Mouse (Mus musculus) kidney, adult 2 months (tissue): ENCODE measurements around the gene Mpst. TPM values are rescaled to one million over a fixed set of nuclear protein-coding genes. Genes with fewer than 3 reads are reported as not detected.

Experiments used
- DNase-seq: peaks from one replicate; pipeline ENCODE4 v3.0.0; 2021
- H3K27ac ChIP-seq: fragments of 200-500 bp; 2 replicates; pipeline ENCODE4 v1.5.1; 2012; ENCODE audit warnings: low read depth, low read length, control low read depth, inconsistent platforms; ENCODE audit not compliant: insufficient read depth
- H3K27me3 ChIP-seq: fragments of 200-500 bp; replicated peaks from 2 replicates; pipeline ENCODE4 v1.6.1; 2012; ENCODE audit warnings: mild to moderate bottlenecking, moderate library complexity, low read length, inconsistent platforms; ENCODE audit not compliant: control insufficient read depth, insufficient read depth
- H3K36me3 ChIP-seq: fragments of 200-500 bp; 2 replicates; pipeline ENCODE4 v1.6.1; 2012; ENCODE audit warnings: mild to moderate bottlenecking, moderate library complexity, low read length, inconsistent platforms; ENCODE audit not compliant: control insufficient read depth, insufficient read depth
- H3K4me1 ChIP-seq: fragments of 200-500 bp; 2 replicates; pipeline ENCODE4 v1.6.1; 2011; ENCODE audit warnings: low read length; ENCODE audit not compliant: control insufficient read depth, insufficient read depth
- H3K4me3 ChIP-seq: fragments of 200-500 bp; 2 replicates; pipeline ENCODE4 v1.5.1; 2011; ENCODE audit warnings: mild to moderate bottlenecking, low read depth, low read length, control low read depth; ENCODE audit not compliant: insufficient read depth
- CTCF ChIP-seq: fragments of 200-500 bp; conservative IDR thresholded peaks from 2 replicates; pipeline ENCODE4 v1.5.1; 2011; ENCODE audit warnings: low read depth, mild to moderate bottlenecking, control low read depth, low read length, moderate library complexity, mixed read lengths; ENCODE audit not compliant: insufficient read depth, insufficient read length
- POLR2A ChIP-seq: fragments of 200-500 bp; IDR thresholded peaks from one replicate; pipeline ENCODE4 v1.6.1; 2011; ENCODE audit warnings: low read depth, low read length, control low read depth
- WGBS: fragments of 180-500 bp; shearing (Covaris S2); methylation state at CpG from one replicate; pipeline ENCODE4 v1.1.7; 2018; 5-methylcytosine and 5-hydroxymethylcytosine counted together
- polyA plus RNA-seq: library from polyadenylated mRNA; depleted of rRNA; stranded (reverse); fragments of >200 nt; gene quantifications from 2 replicates; pipeline ENCODE4 v1.2.3, GENCODE M21; 2012

The Mpst gene
- polyA plus RNA-seq, 1 experiment, result 270 TPM

GRCm38 (mm10) chr15:78384220-78385116 lies 21.7 kb upstream of the Mpst start:
- Histone ChIP-seq H3K27me3 (no peaks in the 10 kb centered on the region), H3K36me3 (no peaks in the 10 kb centered on the region), H3K4me3 (no peak overlapping the region), H3K4me1 (peaks cover 16% of the 10 kb centered on the region; the same call in 1 of the 2 replicates), H3K27ac (peak overlapping the region; percentile 12; the same call in 1 of the 2 replicates)
- TF ChIP-seq POLR2A (no peak), CTCF (no peak)
- WGBS, result 56% methylated on average over 7 of the region's 7 CpGs
- peak; percentile 36 for DNase-seq

- H3K36me3 ChIP-seq, result no peaks in the 10 kb centered on the region
- WGBS, result 100% methylated on average over 1 of the region's 1 CpGs
- no peaks in the 10 kb centered on the region for H3K27me3 ChIP-seq
- TF ChIP-seq CTCF, result no peak
- TF ChIP-seq POLR2A, result no peak
- H3K4me3 ChIP-seq, result no peak overlapping the region
- DNase-seq, result no peak
- H3K4me1 ChIP-seq, result peaks cover 16% of the 10 kb centered on the region; the same call in 1 of the 2 replicates
- no peak overlapping the region for H3K27ac ChIP-seq
Observed at GRCm38 (mm10) chr15:78385564-78385963, 20.7 kb upstream of the Mpst start.

DNA sequence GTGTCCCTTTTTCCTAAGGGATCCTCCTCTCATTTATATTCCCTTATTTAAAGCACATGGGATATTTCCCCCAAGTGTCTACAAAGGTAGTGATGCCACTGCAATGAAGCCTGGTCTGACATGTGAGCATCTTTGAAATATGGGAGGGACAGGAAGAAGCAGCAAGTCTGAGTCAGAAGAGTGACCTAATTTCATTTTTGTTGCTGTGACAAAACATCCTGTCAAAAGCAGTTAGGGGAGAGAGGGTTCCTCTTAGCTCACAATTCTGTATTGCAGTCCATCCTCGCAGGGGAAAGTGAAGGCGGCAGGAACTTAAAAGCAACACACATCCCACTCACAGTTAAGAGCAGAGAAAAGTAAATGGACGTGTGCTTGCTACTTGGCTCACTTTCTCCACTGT lies 15.4 kb upstream of the Mpst start:
- Histone ChIP-seq H3K27ac (no peak overlapping the region), H3K27me3 (no peaks in the 10 kb centered on the region), H3K4me1 (no peaks in the 10 kb centered on the region; the same call in 1 of the 2 replicates), H3K4me3 (no peak overlapping the region), H3K36me3 (no peaks in the 10 kb centered on the region)
- DNase-seq, result no peak
- TF ChIP-seq CTCF (no peak), POLR2A (no peak)
- WGBS, result 82% methylated on average over 3 of the region's 3 CpGs

- no peaks in the 10 kb centered on the region for H3K36me3 ChIP-seq
- TF ChIP-seq CTCF (peak; percentile 27; the same call in 1 of the 2 replicates), POLR2A (no peak)
- no peaks in the 10 kb centered on the region for H3K27me3 ChIP-seq
- H3K4me3 ChIP-seq, result no peak within 1 kb of the TSS
- no peak within 1 kb of the TSS for H3K27ac ChIP-seq
- no peaks in the 10 kb centered on the region; the same call in 1 of the 2 replicates for H3K4me1 ChIP-seq
- peak; percentile 83 for DNase-seq
- 58% methylated on average over 8 of the region's 8 CpGs for WGBS
Observed at GRCm38 (mm10) chr15:78395478-78395962, 10.7 kb upstream of the Mpst start, which contains the start of gene Tex33. Tex33 (minus strand) TSS chr15:78395912.

GRCm38 (mm10) chr15:78401345-78401744 lies 4.9 kb upstream of the Mpst start:
- Histone ChIP-seq H3K36me3 (no peaks in the 10 kb centered on the region), H3K27me3 (no peaks in the 10 kb centered on the region), H3K27ac (no peak overlapping the region), H3K4me3 (no peak overlapping the region), H3K4me1 (peaks cover 30% of the 10 kb centered on the region)
- TF ChIP-seq CTCF, result no peak
- no peak for TF ChIP-seq POLR2A
- no peak for DNase-seq
- WGBS, result 66% methylated on average over 6 of the region's 6 CpGs

- 31% methylated on average over 4 of the region's 4 CpGs for WGBS
- Histone ChIP-seq H3K27me3 (no peaks in the 10 kb centered on the region), H3K27ac (no peak overlapping the region), H3K4me1 (peaks cover 30% of the 10 kb centered on the region), H3K4me3 (no peak overlapping the region), H3K36me3 (no peaks in the 10 kb centered on the region)
- DNase-seq, result peak; percentile 88
- TF ChIP-seq POLR2A (no peak), CTCF (no peak)
Observed at GRCm38 (mm10) chr15:78401921-78402320, 4.3 kb upstream of the Mpst start.

DNA sequence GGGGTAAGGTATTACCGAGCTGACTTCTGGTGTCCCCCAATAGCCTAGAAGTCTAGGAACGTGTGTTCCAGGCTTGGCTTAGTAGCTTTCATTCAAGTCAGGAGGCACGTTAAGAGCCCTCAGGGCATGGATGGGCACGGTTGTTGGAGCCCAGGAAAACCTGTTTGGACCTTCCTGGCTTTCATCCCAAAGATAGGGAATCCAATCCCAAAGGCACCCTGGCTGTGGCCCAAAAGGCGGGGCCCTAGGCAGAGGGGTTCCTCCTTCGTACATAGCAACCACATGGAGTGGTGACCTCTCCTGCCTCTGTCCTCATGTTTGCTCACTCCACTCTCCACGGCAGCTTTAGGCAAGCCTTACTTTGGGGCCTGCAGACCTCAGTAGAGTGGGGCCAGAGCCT lies 3.8 kb upstream of the Mpst start:
- DNase-seq, result peak; percentile 83
- Histone ChIP-seq H3K27me3 (no peaks in the 10 kb centered on the region), H3K27ac (0 out of 2 replicates have a peak overlapping the region, but pooled peaks have one; percentile 7), H3K4me1 (peaks cover 33% of the 10 kb centered on the region), H3K4me3 (no peak overlapping the region), H3K36me3 (no peaks in the 10 kb centered on the region)
- 36% methylated on average over 7 of the region's 7 CpGs for WGBS
- TF ChIP-seq POLR2A (no peak), CTCF (no peak)
